1 mouse cellular context compared by ENCODE assay signal in the genomic region with DNA sequence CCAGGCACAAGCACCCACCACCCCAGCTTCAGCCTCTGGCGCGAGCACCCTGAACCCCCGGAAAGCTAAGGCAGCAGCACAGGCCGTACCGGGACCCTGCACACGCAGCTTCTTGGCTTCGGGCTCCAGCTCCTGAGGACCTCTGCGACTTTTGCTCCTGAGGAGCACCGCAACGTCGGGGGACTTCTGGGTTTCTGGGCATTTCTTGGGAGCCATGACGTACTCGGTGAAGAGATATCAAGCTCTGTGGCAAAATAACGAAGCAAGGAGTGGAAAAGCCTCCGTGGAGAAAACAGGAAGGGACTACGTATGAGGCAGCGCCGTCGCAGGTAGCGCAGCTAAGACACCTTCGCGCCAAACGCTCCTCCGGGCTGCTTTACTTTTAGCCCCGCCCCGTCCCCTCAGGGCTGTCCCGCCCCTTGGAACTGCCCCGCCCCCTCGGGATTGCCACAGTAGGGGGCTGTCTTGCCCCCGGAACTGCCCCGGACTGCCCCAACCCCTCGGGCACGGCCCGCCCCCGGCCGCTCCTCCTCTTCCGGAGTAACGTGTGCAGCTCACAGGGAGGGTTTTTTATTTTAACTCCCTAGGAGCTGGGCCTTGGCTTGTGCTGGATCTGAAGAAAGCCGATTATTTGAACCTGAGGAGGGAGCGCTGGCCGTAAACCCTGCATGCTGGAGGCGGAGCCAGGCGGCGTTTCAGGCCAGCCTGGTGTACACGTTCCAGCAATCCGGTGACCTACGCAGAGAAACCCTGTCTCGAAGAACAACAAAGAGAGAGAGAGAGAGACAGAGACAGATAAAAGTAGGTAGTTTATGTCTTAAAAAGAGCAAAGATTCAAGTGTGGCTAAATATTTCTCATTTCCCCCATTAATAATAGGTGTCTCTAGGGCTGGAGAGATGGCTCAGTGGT.
TF ChIP-seq lines count a peak whose summit lies in the region.

A gene (minus strand): TSS at position 382 of the 910 bp plus-strand sequence.

TF ChIP-seq in MEL, 35 proteins besides CTCF, POLR2A, EP300 and RAD21 (continued from another document):
- 0 out of 2 replicates have a peak, but pooled peaks have one; percentile 28 for TF ChIP-seq MYC (IDR thresholded peaks at IDR 0.05; ENCODE audit: low read depth, low read length)
